Mouse (Mus musculus): Measurements from ENCODE around the gene Tax1bp1.

- TF ChIP-seq CTCF (IDR thresholded peaks at IDR 0.05; ENCODE audit: low read depth) (no peak), EP300 (IDR thresholded peaks at IDR 0.05; ENCODE audit: low read depth) (no peak)
These were observed 15.5 kb upstream of the Tax1bp1 start for GRCm38 (mm10) chr6:52697964-52698535.

Measured in liver, embryonic 14.5 days (tissue).